Mouse (Mus musculus): ENCODE data around the gene C2.

Gene C2

GRCm38 (mm10) chr17:34898160-34898586 lies at the start of gene C2, which contains the start of gene Ehmt2:
Gene C2 (minus strand): TSS chr17:34898265.
Gene Ehmt2 (plus strand): TSS chr17:34898469.
- DNase-seq (ENCODE audit: low read depth, low spot score), result peak; percentile 53

GRCm38 (mm10) chr17:34947606-34948005 lies 49.5 kb upstream of the C2 start:
- no peak for DNase-seq (ENCODE audit: low read depth, low spot score)

- no peak for DNase-seq (ENCODE audit: low read depth, low spot score)
Observed at GRCm38 (mm10) chr17:34946486-34947140, 48.5 kb upstream of the C2 start.

GRCm38 (mm10) chr17:34944362-34944761 lies 46.3 kb upstream of the C2 start:
- DNase-seq (ENCODE audit: low read depth, low spot score), result no peak

- DNase-seq (ENCODE audit: low read depth, low spot score), result no peak
Observed at GRCm38 (mm10) chr17:34943128-34943815, 45.2 kb upstream of the C2 start.

GRCm38 (mm10) chr17:34941344-34942041 lies 43.4 kb upstream of the C2 start:
- DNase-seq (ENCODE audit: low read depth, low spot score), result no peak

GRCm38 (mm10) chr17:34937960-34938505 lies 40.0 kb upstream of the C2 start:
- no peak for DNase-seq (ENCODE audit: low read depth, low spot score)

- DNase-seq (ENCODE audit: low read depth, low spot score), result no peak
Observed at GRCm38 (mm10) chr17:34934830-34935229, 36.8 kb upstream of the C2 start.

GRCm38 (mm10) chr17:34934031-34934430 lies 36.0 kb upstream of the C2 start:
- no peak for DNase-seq (ENCODE audit: low read depth, low spot score)

GRCm38 (mm10) chr17:34932287-34932686 lies 34.2 kb upstream of the C2 start:
- no peak for DNase-seq (ENCODE audit: low read depth, low spot score)

- DNase-seq (ENCODE audit: low read depth, low spot score), result no peak
Observed at GRCm38 (mm10) chr17:34931735-34932098, 33.7 kb upstream of the C2 start.

- peak; percentile 94 for DNase-seq (ENCODE audit: low read depth, low spot score)
Observed at GRCm38 (mm10) chr17:34931061-34931734, 33.1 kb upstream of the C2 start, which contains the start of gene Neu1. Gene Neu1 (plus strand): TSS chr17:34931253.

- DNase-seq (ENCODE audit: low read depth, low spot score), result no peak
Observed at GRCm38 (mm10) chr17:34928841-34929240, 30.8 kb upstream of the C2 start.

- no peak for DNase-seq (ENCODE audit: low read depth, low spot score)
Observed at GRCm38 (mm10) chr17:34927306-34928019, 29.4 kb upstream of the C2 start.

GRCm38 (mm10) chr17:34924258-34924657 lies 26.2 kb upstream of the C2 start:
- no peak for DNase-seq (ENCODE audit: low read depth, low spot score)

GRCm38 (mm10) chr17:34922939-34923338 lies 24.9 kb upstream of the C2 start:
- DNase-seq (ENCODE audit: low read depth, low spot score), result no peak

- DNase-seq (ENCODE audit: low read depth, low spot score), result no peak
Observed at GRCm38 (mm10) chr17:34917188-34917587, 19.1 kb upstream of the C2 start.

- DNase-seq (ENCODE audit: low read depth, low spot score), result no peak
Observed at GRCm38 (mm10) chr17:34916316-34916715, 18.3 kb upstream of the C2 start.

GRCm38 (mm10) chr17:34915410-34915831 lies 17.4 kb upstream of the C2 start:
- DNase-seq (ENCODE audit: low read depth, low spot score), result no peak

GRCm38 (mm10) chr17:34913930-34914665 lies 16.0 kb upstream of the C2 start, which contains the start of gene Slc44a4:
Gene Slc44a4 (plus strand): TSS chr17:34914466.
- DNase-seq (ENCODE audit: low read depth, low spot score), result no peak

Measured in retina, adult 2 months (tissue).